Mouse (Mus musculus) mouse trophoblast stem cell (cell line): ENCODE data around the gene Gpr152.
"Not testable (repeated sequence)": the region's sequence is repeated elsewhere in the genome, so short reads cannot be mapped to it uniquely, and the experiment has no call there.

ENCODE experiments used
- in situ Hi-C, 2 experiments: fragments of 300-500 bp; cut with MseI, MboI; formaldehyde crosslinking; loops; 2 replicates in 1 of 2; 3 replicates in 1 of 2; pipeline ENCODE4 v1.15.1; 2025

The Gpr152 gene

DNA sequence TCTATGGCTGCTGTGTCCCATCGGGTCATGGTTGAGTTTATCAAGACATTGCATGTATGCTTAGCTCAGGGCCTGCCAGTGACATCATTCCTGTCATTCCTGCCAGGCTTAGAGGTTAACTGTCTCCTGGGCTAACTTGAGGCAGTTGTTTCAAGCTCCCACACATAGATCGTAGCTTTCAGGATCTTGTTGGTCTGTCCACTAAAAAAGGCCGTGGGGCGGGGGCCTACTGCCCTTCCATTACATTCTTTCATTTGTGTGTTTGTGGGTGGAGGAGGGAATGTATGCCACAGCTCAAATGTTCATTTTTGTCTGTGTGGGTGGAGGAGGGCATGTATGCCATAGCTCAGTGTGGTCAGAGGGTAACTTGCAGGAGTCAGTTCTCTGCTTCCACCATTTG is 9.5 kb upstream of the Gpr152 start:
- in situ Hi-C loops = no loop called here

DNA sequence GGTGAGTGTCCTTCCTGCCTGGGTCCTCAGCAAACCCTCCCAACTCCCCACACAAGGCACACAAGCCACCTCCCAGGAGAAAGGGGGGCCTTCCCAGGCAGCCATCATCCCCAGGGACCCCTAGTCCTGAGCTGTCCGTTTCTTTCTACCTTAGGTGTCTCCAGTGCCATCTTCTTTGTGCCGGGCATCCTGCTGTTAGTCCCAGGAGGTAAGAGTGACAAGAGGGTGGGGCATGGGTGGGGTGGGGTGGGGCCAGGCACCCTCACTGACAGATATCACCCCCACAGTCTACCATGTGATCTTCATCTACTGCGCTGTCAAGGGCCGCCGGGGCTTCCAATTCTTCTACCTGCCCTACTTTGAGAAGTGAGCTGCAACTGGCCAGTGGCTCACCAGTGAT is 8.5 kb upstream of the Gpr152 start:
- in situ Hi-C loops = no loop called here

DNA sequence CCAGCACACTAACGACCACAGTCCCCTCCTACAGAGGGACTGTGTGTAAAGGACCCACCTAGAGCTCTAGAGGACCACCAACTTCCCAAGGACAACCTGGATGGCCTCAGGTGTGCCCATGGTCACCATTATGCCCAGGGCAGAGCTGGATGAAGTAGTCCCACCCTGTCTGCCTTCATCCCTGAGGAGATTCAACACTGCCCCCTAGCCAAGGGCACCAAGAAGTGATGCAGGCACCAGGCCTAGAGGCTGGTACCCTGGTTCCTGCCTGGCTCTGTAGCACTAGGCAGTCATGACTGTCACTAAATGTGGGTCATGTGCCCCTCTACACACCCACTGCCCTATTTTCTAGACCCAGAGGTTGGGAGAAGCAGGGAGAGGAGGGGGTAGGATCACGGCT is 7.8 kb upstream of the Gpr152 start:
- in situ Hi-C loops = no loop called here

DNA sequence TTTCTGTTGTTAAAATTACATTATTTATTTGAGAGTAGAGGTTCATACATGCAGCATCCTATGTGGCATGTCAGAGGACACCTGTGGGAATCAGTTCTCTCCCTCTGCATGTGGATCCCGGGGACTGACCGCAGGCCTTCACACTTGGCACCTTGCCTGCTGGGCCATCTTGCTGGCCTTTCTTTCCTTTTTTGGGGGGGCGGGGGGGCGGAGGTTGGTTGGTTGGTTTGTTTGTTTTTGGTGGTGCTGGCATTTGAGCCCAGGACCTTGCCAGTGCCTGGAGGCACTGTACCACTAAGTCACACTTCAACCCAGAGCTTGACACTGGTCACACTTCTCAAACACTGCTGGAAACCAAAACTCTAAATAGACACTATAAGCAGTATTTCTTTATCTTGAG is 5.2 kb upstream of the Gpr152 start:
- in situ Hi-C loops = no loop called here

DNA sequence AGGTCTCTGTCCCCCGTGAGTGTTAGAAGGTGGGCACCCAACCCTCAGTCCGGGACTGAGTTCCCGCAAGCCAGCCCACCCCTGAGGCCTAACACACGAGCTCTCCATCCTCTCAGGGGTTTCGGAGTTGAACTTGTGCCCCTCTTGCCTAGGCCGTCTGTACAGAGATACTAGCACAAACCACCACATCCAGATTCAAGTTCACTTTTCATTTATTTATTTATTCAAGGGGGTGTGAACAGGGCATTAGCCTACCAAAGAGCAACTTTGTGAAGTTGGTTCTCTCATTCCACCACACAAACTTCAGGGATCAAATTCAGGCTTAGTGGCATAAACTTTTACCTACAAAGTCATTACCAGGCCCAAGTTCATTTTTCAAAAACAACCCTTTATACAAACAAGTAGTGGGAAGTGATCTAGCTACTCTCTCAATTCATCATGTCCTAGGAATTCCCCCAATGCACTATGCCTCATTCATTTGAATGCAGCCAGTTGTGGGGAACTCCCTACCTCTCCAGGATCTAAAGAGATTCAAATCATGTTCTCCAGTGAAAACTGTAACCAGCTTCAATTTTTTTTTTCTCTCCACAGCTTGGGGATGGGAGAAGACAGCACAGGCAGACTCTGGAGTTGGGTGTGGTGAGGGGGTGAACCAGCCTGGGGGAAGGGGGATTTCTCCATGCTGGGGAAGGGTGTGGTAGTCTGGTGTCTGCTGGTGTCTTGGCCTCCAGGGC is 4.2 kb upstream of the Gpr152 start:
- in situ Hi-C loops = not testable (repeated sequence)

DNA sequence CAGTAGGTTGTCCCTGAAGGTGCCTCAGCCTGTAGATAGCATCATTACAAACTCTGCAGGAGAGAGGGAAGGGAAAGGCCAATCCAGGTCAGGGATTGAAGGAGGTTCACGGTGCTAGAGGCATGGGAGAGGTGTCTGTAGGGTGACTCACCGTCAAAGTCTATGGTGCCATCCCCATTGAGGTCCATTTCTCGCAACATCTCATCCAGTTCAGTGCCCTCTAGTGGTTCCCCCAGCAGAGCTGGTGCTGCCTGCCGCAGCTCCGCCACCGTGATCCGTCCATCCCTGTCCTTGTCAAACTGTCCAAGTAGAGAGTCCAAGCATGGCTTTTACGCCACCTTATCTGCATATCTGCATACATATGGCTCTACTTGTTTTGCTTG is 3.6 kb upstream of the Gpr152 start:
- in situ Hi-C loops = not testable (repeated sequence)

DNA sequence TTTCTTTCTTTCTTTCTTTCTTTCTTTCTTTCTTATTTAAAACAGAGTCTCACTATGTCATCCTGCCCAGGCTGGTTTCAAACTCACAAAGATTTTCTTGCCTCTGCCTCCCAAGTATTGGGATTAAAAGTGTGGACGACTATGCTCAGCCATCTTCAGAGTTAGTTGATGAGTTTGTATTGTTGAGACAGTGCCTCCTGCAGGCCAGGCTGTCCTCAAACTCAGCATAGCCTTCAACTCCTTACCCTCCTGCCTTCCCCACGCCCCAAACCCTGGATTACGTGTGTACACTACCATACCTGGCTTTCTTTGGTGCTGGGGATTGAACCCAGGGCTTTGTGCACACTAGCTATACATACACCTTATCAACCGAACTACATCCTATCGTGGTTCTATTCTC is 3.1 kb upstream of the Gpr152 start:
- in situ Hi-C loops = no loop called here

DNA sequence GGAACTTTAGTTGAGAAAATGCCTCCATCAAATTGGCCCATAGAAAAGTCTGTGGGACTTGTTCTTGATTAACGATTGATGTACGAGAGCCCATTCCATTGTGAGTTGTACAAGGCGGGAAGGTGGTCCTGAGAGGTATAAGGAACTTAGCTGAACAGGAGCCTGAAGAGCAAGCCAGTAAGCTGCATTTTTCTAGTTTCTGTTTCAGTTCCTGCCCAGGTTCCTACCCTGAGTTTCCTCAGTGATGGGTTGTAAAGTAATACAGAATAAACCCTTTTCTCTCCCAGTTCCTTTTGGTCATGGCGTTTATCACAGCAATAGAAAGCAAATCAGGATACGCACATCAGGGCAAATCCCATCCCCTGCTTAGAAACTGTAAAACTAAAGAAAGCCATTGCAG is 1.7 kb upstream of the Gpr152 start:
- in situ Hi-C loops = no loop called here

DNA sequence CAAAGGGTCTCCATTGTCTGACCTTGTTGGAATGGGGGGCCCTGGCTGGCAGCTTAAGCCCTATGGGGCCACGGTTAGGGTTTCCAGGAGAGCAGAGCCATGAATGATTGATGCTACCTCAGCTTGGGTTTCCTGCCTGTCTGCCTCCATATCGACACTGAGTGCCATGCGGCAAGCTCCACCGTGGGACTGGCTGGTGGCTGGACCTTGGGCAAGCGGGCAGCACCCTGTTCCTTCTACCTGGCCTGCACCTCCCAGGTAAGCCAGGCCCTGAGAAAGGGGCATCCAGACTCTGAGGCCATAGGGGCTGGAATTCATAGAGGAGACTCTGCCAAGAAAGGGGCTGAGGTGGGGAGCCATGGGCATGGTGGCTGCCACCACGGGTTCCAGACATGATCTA is 560 bp downstream of the Gpr152 start:
- in situ Hi-C loops = no loop called here

DNA sequence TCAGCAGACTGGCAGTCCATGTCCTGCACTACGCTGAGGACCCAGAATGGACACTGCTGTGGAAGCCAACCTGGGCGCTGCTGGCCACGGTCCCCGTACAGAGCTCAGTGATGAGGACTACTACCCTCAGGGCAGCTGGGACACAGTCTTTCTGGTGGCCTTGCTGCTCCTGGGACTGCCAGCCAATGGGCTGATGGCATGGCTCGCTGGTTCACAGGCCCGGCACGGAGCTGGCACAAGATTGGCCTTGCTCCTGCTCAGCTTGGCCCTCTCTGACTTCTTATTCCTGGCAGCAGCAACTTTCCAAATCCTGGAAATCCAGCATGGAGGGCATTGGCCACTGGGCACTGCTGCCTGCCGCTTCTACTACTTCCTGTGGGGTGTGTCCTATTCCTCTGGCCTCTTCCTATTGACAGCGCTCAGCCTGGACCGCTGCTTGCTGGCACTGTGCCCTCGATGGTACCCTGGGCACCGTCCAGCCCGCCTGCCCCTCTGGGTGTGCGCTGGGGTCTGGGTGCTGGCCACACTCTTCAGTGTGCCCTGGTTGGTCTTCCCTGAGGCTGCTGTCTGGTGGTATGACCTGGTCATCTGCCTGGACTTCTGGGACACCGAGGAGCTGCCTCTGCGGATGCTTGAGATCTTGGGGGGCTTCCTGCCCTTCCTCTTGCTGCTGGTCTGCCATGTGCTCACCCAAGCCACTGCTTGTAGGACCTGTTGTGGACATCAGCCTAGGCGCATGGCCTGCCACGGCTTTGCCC is 3.0 kb downstream of the Gpr152 start:
- in situ Hi-C loops = no loop called here

DNA sequence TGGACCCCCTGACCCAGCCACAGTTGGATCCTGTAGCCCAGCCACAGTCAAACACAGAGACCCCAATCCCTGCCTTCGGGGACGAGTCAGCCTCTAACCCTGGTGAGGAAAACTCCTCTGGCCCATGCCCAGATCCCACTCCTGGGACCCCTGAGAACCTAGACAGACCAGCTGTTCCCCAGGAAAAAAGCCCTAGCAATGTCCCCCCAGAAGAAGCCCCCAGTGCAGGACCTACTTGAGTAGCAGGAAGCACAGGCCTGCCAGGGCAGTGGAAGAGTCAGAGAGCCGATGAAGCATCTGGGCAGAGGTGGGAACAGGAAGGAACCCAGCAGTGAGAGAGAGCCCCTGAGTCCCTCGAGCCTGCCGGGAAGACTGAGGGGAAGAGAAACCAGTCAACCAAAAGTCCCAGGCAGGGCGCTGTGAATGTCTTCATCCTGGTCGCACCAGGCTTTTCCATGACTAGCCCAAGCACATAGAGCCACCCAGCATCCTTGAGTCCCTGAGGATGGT is 4.2 kb downstream of the Gpr152 start, which contains the start of gene Cabp4:
Gene Cabp4, minus strand, starts transcription at position 275 of the 510 bp plus-strand sequence.
- in situ Hi-C loops = no loop called here

DNA sequence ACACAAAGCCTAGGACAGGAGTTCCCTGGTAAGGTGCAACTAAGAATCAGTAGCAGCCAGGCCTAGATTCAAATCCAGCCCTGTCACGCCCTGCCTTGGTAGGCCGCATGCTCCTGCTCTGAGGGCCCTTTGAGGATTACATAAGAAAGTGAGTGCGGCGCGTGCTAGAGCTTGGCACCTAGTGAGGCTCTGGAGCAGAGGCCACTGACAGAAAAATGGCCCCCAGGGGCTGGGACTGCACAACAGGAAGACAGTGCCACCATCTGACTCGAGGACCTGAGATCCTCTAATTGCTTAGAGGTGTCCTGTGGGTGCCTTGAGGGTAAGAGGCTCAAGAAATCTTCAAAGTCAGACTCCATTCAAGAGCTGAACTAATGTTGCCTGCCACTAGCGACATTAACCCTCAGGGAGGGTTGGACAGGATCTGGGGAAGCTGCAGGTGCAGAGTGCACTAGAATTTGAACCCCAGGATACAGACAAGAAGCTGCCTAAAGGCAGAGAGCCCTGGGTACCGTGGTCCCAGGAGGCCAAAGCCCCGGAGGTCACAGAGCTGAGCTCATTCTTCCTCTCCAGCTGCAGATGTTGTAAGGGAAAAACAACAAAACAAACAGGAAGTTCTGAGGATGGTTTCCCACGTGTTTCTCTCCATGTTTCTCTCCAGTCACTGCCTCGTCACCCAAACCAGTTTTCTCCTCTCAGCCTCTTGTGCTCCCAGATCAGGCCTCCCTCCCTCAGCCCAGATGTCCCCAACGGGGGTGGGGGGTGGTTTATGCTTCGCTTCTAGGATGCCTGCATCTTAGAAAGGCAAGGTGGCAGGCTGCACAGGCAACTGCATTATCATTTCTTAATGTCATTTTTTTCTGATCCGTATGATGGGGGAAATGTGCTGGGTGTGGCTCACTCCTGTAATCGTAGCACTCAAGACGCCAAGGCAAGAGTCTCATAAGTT is 5.2 kb downstream of the Gpr152 start:
- in situ Hi-C loops = no loop called here

DNA sequence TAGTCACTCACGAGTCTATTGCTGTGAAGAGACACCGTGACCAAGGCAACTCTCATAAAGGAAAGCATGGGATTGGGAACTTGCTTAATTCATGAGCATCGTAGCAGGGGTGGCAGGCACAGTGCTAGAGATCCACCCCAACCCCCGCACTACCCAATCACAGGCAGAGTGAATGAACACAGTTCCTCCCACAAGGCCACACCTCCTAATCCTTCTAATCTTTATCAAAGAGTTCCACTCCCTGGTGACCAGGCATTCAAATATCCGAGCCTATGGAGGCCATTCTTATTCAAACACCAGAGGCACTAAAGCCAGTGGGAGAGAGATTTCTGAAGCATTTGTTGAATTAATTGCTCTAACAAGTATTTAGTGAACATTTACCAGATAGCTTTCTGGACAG is 6.3 kb downstream of the Gpr152 start:
- in situ Hi-C loops = no loop called here

DNA sequence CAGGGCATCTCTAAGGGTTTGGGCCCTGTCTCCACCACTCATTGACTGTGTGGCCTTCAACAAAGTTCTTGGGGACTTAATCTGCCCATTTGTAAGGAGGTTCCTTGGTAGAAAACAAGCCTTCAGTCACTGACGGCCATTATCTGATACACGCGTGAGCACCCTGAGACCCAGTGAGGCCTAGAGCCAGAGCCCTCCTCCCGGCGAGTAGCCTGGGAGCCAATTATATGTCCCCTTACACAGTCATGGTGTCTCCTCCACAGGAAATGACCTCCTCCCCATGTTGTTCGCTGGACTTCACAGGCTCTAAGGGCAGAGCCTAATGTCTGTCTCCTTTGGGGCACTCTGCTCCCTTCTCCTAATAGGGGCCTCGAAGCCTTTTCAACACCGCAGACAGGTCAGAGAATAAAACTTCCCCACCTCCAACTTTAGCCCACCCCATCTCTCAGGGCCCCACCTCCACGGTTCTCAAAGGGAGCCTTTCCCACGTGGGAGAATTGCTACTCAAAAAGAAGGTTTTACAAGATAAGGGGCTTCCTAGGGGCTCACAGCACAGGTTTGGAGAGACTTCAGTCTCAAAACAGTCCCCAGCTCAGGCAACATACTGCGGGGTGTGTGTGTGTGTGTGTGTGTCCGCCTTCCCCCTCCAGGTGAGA is 6.9 kb downstream of the Gpr152 start:
- in situ Hi-C loops = no loop called here

DNA sequence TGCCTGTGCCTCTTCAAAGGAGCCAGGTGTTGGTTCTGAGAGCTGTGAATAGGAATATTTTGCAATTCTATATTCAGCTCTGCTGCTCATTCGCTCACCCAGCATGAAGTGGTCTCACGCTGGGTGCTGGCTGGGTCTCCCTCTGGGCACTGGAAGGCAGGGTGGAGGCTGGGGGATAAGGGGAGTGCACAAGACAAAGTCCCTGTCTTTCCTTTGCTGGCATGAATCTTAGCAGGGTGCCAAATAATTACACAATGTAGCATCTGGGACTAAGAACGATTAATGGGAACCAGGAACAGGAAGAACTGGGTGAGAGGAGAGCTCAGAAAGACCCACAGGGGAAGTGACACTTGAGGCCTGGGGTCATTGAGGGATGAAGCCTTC is 7.4 kb downstream of the Gpr152 start:
- in situ Hi-C loops = no loop called here

DNA sequence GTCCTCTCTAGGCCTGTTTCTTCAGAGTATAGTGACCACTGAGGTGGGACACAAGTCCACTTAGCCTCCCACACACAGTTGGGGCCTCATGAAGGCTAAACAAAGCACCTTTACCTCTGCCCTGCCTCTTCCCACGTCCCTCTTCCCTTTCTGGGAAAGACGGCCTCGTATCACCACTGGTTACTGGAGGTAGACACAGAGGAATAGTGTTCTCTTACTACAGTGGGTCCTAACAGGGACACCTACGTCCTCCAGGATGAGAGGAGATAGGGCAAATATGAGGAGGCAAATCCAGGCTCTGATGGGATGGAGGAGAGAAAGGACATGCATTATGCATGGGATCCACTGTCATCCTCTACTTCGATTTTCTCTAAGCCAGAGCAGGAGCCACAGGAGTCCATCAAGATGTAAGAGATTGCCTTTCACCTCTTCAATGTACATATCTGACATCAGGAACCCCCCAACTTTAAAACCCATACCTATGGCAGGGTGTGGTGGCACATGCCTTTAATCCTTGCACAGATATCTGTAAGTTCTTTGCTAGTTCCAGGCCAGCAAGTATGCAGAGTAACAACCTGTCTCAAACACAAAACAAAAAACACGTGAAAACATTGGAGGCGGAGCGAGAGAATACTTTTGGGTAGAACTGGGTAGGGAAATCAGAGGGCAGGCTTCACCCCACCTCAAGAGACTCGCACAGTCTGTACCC is 8.3 kb downstream of the Gpr152 start:
- in situ Hi-C loops = no loop called here

DNA sequence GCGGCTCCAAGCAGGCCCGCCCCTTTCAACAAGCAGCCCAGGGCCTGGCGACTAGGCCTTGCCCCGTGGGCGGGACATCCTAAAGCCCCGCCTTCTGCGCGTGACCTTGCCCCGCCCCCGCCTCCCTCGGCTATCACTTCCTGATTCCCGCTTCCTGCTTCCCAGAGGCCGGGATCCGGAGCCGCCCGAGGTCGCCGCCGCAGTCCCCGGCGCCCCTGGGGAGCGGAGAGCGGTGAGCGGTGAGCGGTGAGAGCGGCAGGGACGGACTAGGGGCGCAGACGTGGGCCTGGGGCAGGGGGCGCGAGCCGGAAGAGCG is 8.9 kb downstream of the Gpr152 start, which contains the start of gene Coro1b:
Gene Coro1b, plus strand, starts transcription at position 129 of the 316 bp plus-strand sequence.
- in situ Hi-C loops = no loop called here

DNA sequence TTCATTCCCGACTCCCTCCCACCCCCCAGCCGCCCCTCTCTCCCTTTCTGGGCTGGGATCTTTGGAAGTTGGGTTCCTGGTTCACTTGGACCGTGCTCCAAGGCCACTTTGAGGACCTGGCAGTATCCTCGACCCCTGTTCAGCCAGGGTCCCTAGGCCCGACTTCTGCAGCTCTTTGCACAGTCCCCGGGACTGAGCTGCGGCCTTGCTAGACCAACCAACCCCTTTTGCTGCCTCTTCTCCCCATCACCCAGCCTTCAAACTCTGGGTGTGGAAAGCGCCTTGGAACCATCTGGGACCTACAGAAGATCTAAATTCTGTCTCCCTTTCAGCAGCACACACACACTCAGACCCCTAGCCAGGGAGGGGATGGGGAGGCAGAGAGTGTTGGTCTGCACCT is 9.2 kb downstream of the Gpr152 start:
- in situ Hi-C loops = no loop called here

DNA sequence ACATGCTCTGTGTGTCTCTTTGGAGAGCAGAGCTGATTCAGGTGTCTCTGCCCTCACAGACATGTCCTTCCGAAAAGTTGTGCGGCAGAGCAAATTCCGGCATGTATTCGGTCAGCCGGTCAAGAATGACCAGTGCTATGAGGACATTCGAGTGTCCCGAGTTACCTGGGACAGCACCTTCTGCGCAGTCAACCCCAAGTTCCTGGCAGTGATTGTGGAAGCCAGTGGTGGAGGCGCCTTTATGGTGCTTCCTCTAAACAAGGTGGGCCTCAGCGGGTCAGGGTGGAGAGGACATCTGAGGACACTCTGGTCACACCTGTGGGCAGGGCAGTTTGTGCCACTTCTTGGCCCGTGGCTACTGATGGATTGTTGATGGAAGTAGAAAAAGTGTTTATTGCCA is 9.7 kb downstream of the Gpr152 start:
- in situ Hi-C loops = no loop called here

DNA sequence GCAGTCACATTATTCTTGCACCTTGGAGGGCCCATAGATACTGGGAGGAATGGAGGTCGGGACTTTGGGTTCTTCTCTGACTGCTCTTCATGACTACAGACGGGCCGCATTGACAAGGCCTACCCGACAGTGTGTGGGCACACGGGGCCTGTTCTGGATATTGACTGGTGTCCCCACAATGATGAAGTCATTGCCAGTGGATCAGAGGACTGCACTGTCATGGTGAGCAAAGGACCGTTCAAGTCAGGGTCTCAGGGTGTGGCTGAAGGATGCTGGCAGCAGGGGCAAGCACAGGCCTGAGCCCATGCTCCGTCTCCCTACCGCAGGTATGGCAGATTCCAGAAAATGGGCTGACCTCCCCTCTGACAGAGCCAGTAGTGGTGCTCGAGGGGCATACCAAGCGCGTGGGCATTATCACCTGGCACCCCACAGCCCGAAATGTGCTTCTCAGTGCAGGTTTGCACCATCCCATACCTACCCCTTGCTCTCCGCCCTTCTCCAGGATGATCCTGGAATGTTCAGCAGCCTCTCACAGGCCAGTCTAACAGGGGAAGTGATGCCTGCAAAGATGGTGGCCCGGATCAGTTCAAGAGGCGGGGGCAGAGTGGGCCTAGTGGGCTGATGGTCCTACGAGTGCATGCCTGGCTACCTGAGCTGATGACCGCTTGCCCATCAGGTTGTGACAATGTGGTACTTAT is 10.3 kb downstream of the Gpr152 start:
- in situ Hi-C loops = no loop called here
